Mouse (Mus musculus) MEL (cell line): ENCODE data around the gene Vars.

Experiments
- MYB ChIP-seq: IDR thresholded peaks from 2 replicates; pipeline ENCODE4 v1.6.1; 2011; ENCODE audit warnings: mild to moderate bottlenecking, low read depth, low read length, improper control_type of control experiment
- POLR2A ChIP-seq, 2 experiments: IDR thresholded peaks; 2 replicates each; pipeline ENCODE4 v1.6.1; 2011 to 2012; ENCODE audit warnings: low read length in 2 of 2, mild to moderate bottlenecking in 2 of 2, control low read depth in 1 of 2, improper control_type of control experiment in 1 of 2, low read depth in 1 of 2, moderate library complexity in 1 of 2; ENCODE audit not compliant: control insufficient read depth in 1 of 2, insufficient read depth in 1 of 2, poor library complexity in 1 of 2

- TF ChIP-seq MYB (no peak), POLR2A (IDR thresholded peaks at IDR 0.05; ENCODE audit: control insufficient read depth in 1 of 2, insufficient read depth in 1 of 2, low read depth in 1 of 2, low read length in 2 of 2, poor library complexity in 1 of 2) (no peak)
These were observed 19.1 kb downstream of the Vars start for GRCm38 (mm10) chr17:35019894-35020293.
